Mouse (Mus musculus): ENCODE data around the gene Map2k6.
A peak's percentile ranks its signal among the peaks of the same experiment; 100 is the strongest.

The Map2k6 gene

DNA sequence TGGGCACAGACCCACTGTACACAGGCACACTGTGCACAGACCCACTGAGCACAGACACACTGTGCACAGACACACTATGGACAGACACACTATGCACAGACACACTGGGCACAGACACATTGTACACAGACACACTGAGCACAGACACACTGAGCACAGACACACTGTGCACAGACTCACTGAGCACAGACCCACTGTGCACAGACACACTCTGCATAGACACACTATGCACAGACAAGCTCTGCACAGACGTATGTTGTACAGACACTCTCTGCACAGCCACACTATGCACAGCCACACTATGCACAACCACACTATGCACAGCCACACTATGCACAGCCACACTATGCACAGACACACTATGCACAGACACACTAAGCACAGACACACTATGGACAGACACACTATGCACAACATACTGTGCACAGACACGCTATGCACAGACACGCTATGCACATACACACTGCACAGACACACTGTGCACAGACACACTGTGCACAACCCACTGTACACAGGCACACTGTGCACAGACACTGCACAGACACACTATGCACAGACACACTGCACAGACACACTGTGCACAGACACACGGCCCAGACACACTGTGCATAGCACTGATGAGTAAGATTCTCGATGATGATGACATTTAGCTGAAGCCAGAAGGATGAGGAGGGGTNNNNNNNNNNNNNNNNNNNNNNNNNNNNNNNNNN, 54.7 kb downstream of the Map2k6 start:
- no peak for DNase-seq

DNA sequence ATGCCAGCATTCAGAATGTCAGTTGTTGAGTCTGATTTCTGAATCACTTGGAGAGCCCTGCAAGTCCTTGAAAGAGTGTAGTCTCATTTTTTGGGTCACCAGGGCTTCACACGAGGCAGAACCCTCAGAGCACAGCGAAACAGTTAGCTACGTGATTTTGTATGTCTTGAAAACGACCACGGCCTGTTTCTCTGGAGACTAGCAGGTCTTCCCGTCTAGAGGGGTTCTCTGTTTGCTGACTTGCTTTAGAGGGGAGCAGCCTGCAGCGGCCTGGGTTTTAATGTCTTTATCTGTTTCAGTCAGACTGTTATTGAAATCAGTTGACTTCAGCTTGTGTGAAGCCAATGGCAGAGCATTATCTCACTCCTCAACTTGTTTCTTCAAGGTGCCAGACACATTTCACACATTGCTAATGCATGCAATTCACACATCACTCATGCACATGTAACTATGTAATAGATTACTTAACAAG, 58.6 kb downstream of the Map2k6 start:
- DNase-seq: no peak

DNA sequence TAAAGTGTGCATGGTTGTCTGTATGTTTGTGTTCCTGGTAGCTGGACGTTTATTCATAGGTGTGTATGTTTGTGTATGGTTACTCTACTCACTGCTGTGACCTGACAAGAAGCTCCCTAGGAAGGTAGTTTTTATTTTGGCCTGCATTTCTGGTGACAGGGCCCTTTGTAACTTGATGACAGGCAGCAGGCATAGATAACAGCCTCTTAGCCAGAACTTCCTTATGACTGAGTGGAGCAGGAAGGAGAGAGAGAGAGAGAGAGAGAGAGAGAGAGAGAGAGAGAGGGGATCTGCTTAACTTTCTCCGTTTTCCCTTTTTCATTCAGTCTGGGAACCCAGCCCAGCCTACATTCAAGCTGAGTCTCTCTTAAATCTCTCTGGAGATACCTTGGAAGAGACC, 61.6 kb downstream of the Map2k6 start:
- no peak for DNase-seq

DNA sequence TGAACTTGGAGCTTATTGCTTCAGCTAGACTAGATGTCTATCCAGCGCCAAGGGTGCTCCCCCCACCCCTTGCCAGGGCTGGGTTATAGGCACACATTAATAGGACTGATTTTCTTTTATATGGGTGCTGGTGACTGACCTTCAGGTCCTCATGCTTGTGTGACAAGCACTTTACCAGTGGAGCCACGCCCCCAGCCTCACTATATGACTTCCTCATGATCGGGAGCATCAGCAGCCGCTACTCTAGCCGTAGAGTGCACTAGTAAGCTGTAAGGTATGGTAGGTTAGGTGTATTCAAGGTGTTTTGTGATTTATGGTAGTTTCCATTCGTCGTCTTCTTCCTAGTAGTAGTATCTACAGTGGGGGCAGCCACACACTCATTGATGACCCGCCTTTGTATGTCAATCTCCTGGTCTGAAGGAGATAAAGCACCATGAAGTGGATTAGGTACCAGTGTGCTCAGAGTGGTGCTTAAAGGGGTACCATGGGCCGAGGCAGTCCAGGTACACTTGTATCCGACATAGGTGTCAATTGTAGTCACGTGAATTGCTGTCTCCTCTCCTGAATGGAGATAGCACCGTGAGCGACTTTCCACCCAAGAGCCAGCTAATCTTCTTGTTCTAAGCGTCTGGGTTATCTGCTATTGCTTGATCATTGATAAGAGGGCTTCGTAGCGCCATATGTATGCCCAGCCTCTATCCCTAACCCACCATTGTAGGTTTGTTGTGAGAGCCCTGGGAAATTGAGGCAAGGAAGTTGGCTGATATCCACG, 62.8 kb downstream of the Map2k6 start:
- DNase-seq: no peak

DNA sequence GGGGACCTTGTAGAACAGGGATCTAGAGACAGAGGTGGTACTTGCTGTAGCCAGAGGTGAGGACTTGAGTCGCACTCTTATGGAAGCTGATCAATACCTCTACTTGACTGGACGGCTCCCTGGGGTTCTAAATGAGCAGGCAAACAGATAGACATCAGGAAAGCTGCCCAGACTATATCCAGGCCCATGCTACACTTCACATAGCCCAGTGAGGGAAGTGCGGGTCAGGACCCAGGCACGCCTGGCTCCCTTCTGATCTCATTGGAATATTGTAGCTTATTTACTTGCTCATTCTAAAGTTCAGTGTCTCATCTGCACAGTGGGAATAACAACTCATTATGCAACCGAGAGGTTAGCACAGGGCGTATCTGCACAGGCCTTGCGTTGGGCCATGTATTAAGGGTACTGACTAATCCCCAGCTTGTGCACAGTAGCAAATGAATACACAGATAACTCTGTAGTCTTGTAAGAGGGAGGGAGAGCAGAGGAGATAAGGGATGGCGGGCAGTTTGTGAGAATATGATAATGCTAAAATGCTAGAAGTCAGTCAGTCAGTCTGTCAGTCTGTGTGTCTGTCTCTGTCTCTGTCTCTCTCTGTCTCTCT, 64.2 kb downstream of the Map2k6 start:
- DNase-seq: no peak

DNA sequence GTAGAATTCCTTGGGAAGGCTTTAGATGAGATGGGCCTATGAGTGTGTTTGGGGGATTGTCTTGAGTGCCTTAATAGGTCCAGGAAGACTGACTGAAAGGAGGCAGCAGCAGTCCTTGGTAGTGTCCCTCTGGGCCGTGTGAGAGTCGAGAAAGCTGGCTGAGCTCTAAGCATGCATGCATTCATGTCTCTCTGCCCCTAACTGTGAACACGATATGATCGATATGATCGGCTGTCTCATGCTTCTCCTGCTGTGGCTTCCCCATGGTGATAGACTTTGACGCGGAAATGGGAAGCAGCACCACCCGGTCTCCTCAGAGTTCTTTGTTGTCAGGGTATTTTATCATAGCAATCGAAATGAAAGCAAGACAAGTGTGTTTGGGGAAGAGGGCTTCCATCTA, 64.9 kb downstream of the Map2k6 start:
- DNase-seq: no peak

DNA sequence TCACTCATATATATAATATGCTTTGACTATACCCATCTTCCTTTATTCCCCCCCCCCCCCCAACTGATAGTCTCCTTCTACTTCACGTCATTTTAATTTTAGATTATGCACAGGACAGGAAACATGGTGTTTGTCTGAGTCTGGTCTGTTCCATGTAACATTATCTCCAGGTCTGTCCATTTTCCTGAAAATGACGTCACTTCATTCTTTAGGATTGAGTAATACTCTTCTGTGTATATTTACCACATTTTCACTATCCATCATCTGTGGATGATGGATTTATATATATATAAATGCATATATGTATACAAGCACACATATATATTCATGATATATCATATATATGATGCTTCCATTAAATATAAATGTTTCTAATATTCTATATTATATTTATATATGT, 70.1 kb downstream of the Map2k6 start:
- no peak for DNase-seq

DNA sequence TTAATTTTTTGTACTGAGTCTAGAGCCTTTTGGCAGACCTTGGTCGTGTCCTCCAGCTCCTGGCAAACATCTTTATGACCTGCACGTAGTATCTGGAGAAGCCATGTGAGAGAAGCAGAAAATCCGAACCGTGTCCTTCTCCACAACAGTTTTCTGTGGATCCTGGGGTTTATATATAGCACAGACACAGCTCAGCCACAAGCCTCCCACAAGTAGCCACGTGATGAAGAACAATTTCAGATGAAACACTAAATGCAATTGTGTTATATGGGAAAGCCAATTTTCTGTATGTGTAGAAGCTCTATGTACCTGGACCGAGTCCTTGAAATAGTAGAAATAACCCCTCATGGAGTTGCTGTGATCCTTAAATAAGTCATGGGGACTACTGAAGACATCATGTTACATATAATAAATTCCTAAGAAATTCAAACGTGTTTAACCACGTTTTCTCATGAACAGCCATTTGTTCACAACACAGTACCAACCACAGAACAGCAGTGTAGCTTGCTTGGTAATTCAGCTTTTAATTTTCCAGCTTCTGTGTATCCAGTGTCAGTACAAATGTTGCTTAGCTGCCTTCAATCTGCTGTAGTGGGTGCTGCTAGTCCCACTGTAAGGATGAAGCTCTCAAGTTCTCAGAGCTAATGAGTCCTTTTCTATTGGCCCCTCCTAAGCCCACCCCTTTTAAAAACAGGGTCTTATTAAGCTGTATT, 71.8 kb downstream of the Map2k6 start:
- peak; percentile 26 for DNase-seq

DNA sequence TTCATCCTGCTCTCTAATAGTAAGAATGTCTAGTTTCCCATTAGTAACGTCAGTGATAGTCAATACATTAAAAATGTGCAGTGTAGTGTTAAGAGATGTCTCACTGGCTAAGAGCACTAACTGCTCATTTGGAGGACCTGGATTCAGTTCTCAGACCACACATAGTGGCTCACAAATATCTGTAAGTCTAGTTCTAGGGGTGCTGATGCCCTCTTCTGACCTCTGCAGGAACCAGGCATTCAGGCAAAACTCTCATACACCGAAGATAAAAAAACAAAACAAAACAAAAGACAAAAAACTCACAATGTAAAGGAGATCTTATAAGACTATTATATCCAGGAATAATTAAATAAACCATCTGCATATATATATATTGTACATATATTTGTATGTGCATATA, 72.4 kb downstream of the Map2k6 start:
- DNase-seq: no peak

DNA sequence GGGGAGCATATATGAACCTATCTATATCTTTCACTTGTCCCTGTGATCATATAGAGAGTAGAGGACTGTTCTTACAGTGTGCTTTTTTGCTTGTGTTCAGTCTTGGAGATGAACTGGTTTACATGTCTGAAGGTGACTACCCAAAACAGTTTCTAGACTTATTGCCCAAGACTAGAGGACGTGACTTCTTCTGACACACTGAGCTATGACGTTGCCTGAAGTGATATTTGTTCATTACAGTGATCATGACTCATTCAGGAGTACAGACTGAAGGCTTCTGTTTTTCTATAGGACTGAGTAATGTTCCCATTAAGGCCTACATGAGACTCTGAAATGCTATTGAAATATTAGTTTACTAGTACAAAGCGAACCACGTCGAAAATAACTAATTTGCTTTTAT, 73.2 kb downstream of the Map2k6 start:
- no peak for DNase-seq

DNA sequence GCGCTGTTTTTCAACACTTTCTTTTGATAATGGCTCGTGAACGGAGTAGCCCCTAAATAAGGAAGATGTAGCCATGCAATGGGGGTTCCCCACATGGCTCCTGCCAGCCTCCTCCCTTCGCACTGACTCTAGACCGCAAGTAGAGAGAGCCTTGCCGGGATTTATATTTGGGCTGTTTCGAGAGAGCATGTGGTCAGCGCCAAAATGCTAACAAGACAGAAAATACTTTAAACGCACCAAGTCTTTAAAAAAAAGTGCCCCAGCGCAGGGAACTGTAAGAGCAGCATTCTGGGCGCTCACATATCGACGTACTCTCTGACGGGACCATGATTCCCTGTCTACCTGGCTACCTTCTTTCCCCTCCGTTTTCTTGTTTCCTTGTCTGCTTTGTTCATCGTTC, 74.6 kb downstream of the Map2k6 start:
- DNase-seq: no peak

DNA sequence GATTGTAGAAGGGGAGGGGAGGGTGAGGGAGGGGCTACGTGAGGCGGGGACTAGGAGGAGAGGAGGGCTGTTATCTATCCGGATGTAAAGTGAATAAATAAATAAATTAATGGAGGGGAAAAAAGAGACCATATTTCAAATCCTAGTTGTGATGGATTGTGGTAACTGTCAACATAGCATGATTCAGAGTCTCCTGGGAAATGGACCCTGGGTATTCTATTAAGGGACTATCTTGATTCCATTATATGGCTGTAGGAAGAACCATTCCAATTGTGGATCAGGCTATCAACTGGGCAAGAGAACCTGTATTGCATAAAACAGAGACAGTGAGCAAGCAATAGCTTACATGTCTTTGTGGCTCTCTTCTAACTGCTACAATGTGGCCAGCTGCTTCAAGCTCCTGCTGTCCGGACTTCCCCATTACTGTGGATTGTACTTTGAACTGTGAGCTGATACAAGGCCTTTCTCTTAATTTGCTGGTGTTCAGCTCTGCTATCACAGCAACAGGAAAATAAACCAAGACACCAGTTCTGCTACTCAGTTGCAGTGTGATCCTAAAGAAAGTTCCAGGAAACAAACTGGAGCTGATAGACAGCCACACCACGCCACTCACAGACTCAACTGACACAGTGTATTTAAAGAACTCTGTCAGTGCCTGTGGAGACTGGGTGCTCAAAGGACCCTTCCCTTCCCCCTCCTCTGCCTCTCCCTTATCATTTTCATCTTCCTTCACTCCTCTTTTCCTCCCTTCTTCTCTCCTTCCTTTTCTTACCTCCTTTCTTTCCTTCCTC, 77.6 kb downstream of the Map2k6 start:
- DNase-seq: no peak

DNA sequence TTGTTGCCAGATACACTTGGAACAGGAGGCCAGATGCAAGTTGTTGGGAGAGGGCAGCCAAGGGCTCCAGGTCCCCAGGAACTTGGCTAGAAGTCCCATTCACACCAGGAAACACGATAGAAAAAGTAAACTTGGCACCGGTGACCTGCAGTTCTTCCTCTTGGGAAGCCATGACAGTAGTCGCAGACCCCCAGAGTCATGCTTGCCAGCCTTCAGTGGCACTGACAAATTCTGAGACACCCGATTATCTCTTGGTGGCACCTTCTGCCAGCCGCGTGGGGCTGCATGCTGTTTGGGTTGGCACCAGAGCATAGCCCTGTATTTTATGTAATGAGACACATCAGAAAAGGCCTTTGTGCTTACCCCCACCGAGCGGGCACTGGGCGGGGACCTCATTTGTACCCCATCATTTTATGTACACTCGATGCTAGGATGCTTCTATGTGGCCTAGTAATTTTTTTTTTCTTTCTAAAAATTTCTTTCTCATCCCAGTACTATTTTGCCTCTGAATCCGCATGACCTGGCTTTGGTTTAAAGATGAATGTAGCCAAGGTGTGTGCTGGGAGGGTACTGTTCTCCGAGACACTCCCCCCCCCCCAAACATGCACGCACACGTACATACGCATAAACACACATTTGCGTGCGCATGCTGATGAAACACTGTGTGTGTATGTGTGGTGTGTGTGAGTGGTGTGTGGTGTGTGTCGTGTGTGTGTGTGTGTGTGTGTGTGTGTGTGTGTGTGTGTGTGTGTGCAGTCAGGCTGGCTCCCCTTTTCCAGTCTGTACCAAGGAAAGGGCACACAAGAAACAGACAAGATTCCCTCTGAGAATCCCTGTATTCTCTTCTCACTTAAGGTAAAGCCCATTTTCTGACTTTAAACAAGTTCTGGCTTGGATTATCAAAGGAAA, 79.3 kb downstream of the Map2k6 start:
- peak; percentile 54 for DNase-seq

DNA sequence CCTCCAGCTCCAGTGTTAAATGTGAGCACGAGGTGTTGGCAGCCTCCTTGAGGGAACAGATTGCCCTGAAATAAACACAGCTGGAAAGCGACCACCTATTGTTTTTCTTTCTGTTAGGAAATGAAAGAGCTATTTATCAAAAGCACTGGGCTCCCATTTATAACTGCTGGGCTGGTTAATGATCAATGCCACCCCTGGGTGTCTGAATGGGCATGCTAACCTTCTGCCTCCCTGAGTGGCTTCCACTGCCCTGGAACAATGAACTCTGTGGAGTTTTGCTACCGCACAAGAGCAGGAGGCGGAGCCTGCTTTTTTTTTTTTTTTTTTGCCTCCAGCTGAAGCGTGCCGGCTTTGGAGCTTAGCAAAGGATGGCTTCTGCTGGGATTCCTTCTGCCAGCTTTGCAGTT, 80.1 kb downstream of the Map2k6 start:
- peak; percentile 44 for DNase-seq

DNA sequence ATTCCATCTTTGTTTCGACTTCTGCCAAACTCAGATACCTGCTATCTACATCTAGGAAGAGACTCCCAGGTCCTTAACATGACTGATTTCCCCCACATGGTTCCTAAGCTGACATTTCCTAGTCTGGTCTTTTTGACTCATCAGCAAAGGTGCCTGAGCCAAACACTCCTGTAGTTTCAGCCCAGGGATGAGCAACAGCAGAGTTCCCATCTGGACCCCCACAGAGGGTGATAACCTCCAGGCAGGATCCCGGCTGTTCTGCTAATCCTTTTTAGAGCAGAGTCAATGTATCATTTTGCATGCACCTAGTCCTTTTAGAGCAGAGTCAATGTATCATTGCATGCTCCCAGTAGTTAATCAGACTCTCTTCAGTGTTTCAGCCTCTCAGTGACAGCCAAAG, 82.5 kb downstream of the Map2k6 start:
- DNase-seq: no peak

DNA sequence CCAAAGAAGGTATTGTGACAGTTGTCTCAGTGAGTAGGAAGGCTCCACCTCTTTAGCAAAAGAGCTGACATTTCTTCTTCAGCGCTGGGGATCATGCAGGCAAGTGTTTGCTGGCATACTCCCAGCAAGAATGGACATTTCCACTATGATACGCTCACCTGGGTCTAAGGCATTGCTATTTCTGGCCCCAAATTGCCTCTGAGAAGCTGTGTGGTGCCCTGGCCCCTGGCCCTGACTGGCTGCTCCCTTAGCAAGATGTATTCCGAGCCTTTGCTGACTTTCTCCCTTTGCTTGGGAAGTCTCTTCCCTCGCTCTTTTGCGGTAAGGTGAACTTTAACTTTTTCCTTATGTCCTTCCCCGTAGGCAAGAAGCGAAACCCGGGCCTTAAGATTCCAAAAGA, 83.3 kb downstream of the Map2k6 start:
- DNase-seq: no peak

DNA sequence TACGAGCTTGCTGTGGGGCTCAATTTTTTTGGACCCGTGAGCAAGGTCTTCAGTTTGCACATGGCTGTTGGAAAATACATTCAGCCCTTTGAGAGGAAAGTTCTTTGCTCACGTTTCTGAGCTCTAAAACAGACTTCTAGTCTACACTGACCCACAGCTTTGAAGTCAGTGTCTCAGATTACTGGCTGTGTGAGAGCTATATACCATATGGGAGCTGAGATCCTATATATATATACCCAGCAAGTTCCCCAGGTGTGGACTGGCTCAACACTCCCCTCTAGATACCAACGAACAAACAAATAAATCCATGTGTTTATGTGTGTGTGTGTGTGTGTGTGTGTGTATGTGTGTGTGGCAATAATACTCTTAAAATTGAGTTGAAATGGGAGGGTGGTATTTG, 83.7 kb downstream of the Map2k6 start:
- no peak for DNase-seq

DNA sequence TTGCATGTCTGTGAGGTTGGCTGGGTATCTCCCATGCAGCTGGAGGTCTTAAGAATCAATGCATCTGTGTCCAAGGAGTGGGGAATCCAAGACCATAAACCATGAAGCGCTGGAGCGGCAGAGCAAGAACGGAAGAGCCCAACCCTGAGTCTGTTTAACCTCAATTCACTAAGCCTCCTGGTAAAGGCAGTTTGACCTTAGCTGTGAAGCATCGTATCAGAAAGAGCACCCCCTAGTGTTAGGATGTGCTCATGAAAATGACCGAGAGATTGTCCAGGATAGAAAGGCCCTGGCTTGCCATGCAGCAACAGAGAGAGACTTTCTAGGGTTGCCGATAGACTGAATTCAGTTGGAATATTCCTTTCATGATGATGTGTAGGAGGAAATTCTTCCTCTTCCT, 84.2 kb downstream of the Map2k6 start:
- DNase-seq: no peak

DNA sequence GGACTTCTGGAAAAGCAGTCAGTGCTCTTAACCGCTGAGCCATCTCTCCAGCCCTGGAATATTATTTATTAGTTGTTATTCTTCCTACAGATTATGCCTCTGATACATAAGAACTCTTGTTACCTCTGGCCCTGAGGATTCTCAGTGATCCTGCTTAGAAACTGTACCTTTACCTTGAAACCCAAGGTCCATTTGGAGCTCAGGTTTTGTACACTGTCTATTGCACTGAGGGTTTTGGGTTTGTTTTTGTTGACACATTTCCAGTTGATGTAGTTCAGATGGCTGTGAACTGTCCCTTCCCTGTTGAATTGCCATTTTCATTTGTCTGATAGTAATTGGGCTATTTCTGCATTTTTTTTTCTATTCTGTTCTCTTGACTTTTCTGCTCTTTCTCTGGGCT, 85.5 kb downstream of the Map2k6 start:
- no peak for DNase-seq

DNA sequence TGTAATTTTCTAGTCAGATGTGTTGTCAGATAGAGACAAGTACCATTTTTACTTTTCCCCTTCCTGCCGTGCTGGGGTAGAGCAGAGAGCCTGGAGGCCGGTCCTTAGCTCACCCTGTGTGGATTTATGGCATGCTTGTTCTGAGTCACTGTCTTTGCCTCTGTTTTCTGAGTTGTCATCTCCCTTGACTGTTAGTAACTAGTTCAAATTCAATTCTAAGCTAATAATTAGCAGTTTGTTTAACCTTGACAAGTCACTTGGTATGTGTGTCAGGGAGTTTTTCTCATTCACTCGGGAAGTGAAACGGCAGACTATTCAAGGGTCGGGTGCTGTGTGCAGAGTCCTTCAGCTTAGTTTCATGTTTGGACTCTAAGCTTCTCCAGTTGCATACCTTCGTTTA, 86.2 kb downstream of the Map2k6 start:
- no peak for DNase-seq

DNA sequence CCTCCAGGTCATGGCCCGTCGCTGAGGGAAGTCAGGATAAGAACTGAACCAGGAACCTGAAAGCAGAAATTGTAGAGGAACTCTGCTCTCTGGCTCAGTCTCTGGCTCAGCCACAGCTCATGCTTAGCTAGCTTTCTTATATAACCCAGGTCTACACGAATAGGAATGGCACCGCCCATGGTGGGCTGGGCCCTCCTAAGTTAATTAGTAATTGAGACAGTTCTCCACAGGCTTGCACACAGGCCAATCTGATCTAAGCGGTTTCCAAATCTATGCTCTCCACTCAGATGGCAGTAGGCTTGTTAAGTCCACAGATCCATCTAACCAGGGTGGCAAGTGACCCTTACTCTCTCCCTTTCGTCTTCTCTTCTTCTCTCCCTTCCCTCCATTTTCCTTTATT, 88.9 kb downstream of the Map2k6 start:
- no peak for DNase-seq

DNA sequence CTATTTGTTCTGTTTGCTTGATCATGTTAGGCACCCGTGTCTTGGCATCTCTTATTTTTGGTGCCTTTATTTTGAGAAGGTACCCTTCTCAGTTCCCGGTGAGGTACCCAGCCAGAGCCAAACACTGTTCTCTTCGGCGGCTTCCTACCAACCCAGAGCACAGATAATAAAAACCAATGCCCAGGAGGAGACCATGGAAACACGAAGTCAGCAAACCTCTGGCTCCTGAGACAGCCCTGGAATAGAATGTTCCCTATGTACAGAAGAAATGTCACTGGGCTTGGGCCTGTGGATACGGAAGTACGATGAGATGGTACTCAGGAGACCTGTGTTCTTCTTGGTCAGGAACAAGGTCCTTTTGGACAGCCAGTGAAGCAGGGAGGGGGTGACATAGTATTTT, 89.4 kb downstream of the Map2k6 start:
- no peak for DNase-seq

Measured in layer of hippocampus, adult 9-11 months (tissue).